Mouse (Mus musculus) heart, embryonic 16.5 days (tissue): Measurements from ENCODE around the gene Ang2. TPM values are rescaled to one million over a fixed set of nuclear protein-coding genes. Genes with fewer than 3 reads are reported as not detected.

Experiments
- polyA plus RNA-seq: library from polyadenylated mRNA; unstranded; fragments of >200 nt; fragmentation: Nextera tagmentation; extraction: Ambion mirVana; gene quantifications from 2 replicates; pipeline ENCODE4 v1.2.1, GENCODE M21; 2015

Gene Ang2
- polyA plus RNA-seq, 1 experiment from 2014 or later, result not detected

Other genes starting within 250 kb of the Ang2 start
- gene Pnp2, start 243.2 kb downstream of the Ang2 start, polyA plus RNA-seq, result 0.31 and 0.43 TPM in 2 replicates
- 0.21 and 0.37 TPM in 2 replicates for gene Rnase10, start 191.4 kb downstream of the Ang2 start, polyA plus RNA-seq
- not detected in 2 replicates for gene Rnase9, start 157.3 kb downstream of the Ang2 start, polyA plus RNA-seq
- gene Rnase11, start 149.0 kb downstream of the Ang2 start, polyA plus RNA-seq, result not detected in 2 replicates
- gene Rnase12, start 141.5 kb downstream of the Ang2 start, polyA plus RNA-seq, result 0.71 TPM in 1 of 2 replicates, not detected in the other
- gene Olfr750, start 124.7 kb downstream of the Ang2 start, polyA plus RNA-seq, result not detected in 2 replicates
- gene Rnase4, start 108.1 kb downstream of the Ang2 start, polyA plus RNA-seq, result 27.3 and 30.5 TPM in 2 replicates
- gene Ang, start 108.0 kb downstream of the Ang2 start, polyA plus RNA-seq, result 3.4 and 4.4 TPM in 2 replicates
- not detected in 2 replicates for gene Eddm3b, start 84.7 kb downstream of the Ang2 start, polyA plus RNA-seq
- gene Rnase6, start 75.2 kb downstream of the Ang2 start, polyA plus RNA-seq, result 0.80 and 1.1 TPM in 2 replicates
- gene Rnase1, start 52.4 kb downstream of the Ang2 start, polyA plus RNA-seq, result 0.91 and 1.1 TPM in 2 replicates
- gene Rnase2b, start 36.9 kb downstream of the Ang2 start, polyA plus RNA-seq, result not detected in 2 replicates
- gene Ear14, start 4.2 kb upstream of the Ang2 start, polyA plus RNA-seq, result not detected in 2 replicates
- gene Rnase2a, start 57.0 kb upstream of the Ang2 start, polyA plus RNA-seq, result not detected in 2 replicates
- gene Gm7247, start 162.6 kb upstream of the Ang2 start, polyA plus RNA-seq, result not detected in 2 replicates
- gene Vmn2r88, start 211.7 kb upstream of the Ang2 start, polyA plus RNA-seq, result not detected in 2 replicates